Mouse (Mus musculus) brain, adult 2 months (tissue): ENCODE results near the gene Asb16.
A peak's percentile ranks its signal among the peaks of the same experiment; 100 is the strongest.

Source experiments
- DNase-seq: peaks from one replicate; pipeline ENCODE4 v3.0.0; 2011; ENCODE audit warnings: low read depth, low spot score

Asb16 gene

DNA sequence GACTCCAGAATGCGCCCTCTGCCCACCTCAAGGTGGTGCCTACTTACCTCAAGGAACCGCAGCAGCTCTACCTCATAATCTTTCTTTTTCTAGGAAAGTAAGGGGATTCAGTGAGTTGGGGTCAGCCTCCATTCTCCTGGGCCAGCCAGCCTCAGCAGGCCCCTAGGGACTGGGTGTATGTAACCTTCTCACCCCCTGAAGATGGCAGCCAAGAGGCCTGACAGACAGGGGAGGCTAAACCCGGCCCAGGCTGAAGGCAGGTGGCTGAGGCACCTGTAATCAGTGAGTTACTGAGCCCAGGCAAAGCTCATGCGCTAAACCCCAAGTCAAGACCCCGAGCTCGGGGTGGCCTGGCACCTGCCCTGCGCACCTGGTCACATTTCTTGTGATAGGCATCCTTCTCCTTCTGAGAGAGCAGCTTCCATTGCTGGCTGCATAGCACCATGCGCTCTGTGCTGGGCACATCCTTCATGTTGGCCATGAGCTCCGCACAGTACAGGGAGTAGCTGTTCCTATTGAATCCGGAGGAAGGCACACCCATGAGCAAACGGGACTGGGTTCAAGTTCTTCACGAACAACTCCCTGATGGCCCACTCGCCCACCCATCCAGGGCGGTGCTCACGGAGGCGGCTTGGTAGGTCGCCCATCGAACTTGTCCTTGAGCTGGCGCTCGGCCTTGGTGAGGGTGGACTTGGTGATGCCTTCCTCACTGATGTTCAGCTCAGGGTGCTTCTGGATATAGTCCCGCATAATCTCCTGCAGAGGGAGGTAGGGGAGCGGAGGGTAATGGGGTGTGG lies 41.5 kb downstream of the Asb16 start:
- no peak for DNase-seq

DNA sequence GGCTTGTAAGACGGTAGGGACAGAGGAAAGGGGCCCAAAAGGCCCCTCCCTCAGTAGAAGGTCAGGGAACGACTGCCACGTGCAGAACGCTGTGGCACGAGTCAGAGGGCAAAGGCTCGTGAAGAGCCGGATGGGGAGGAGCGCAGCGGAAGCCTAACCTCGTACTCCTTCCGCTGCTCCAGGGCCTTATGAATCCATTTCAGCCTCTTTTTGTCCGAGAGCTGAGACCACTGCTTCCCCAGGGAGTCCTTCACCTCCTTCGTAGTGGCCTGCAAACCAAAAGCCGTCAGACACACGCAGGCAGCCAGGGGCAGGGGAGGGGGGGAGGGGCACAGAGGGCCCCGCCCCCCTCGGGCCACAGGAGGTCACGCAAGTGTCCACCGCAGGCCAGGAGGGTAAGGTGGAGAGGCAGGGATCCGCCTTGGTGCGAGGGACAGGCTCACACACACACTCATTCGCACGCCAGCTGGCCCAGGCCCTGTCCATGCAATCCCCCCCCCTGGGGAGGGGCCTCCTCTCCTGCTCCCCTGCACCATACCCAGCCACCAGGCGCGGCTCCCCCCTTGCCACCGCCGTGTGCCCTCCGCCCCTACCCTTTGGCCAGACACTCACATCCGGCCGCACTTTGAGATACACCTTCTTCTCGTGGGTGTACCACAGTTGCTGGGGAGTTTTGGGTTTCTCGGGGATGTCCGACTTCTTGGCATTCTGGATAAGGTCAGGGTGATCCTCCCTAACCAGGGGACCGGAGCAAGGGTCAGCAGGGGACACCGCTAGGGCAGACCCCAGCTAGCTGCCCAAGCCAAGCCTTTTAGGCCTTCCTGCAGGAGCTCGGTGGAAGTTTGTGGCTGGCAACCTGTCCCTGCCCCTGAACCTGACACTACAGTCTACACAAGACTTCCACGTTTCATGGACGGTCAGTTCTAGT lies 42.5 kb downstream of the Asb16 start:
- DNase-seq, result no peak

DNA sequence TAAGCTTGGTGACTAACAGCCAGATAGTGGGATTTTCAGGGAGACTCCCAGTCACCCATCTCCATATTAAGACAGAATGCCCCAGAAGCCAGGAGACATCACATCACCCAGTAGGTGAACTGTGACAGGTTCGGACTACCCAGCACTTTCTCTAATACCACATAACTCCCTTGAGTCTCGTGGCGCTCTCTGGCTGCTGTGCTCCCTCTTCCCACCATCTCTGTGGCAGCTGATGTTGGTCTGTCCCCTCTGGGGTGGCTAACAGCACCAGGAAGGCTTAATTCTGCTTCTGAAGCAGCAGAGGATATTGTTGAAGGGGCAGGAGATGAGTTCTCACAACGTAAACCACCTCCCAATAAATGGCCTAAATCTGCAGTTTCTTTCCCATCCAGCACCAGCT lies 43.4 kb downstream of the Asb16 start:
- no peak for DNase-seq

DNA sequence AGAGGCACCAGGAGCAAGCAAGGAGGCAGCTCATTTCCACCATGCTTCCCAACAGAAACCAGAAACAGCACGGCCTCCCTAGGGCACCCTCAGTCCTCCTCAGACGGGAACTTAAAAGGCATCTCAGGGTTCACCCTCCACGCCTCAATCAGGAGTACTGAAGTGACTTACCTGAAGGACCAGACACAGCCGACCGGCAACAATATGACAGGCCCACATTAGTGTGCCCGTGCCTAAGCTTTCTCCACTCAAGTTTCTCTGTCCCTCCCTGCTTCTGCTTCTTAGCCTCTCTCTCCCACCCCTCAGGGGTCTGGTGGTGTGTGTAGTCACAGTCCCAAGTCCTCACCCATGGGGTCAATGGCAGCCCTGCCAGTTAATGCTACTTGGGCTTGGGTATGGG lies 44.0 kb downstream of the Asb16 start:
- DNase-seq, result no peak

DNA sequence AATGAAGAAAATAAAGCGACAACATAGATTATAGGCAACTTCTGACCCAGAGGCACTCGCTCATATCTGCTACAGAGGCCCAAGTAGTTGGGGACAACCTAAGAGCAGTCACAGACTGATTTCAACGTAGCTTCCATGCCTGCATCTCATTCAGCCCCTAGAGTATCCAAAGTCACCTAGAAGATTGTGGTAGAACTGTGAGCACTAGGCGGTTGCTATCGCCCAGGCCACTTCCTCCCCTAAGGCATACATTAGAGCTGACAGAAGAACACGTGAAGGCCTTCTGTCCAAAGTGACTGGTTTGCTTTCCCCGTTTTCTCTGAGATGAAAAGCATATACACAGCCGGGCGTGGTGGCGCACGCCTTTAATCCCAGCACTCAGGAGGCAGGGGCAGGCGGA lies 45.8 kb downstream of the Asb16 start:
- no peak for DNase-seq

DNA sequence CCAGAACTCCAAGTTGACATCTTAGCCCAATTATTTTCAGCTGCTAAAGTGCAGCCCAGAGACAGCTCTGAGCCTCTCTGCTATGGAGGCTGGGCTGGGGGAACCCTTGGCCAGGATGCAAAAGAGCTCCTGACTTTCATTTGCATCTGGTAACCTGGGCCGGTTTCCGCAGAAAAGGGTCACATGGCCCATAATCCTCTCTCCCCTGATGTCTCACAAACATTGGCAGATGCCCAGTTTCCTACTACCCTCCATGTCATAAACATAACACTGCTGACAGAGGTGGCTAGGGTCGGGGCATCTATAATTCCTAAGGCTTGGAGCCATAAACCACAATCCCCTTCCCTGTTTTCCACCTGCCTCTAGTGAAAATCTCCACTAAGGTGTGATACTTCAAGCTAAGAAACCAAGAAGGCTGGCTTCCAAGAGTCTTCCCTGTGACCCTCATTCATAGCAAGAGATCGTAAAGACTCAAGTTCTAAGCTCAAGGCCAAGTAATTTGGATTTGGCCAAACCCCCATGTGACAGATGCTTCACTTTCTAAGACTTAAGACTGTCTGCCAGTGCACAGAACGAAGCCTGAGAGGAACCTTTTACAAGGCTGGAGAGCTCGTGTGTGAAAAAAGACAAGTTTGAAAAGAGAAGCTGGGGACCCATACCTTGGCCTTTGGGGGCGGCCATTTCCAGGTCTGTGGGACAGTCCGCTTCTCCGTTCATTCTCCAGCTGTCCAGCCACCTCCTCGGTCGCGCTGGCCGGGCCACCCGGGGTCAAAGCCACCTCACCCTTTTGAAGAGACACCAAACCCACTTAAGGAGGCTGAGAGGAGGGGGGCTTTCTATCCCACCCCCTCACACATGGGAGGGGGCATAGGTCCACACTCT lies 47.4 kb downstream of the Asb16 start:
- peak; percentile 50 for DNase-seq

DNA sequence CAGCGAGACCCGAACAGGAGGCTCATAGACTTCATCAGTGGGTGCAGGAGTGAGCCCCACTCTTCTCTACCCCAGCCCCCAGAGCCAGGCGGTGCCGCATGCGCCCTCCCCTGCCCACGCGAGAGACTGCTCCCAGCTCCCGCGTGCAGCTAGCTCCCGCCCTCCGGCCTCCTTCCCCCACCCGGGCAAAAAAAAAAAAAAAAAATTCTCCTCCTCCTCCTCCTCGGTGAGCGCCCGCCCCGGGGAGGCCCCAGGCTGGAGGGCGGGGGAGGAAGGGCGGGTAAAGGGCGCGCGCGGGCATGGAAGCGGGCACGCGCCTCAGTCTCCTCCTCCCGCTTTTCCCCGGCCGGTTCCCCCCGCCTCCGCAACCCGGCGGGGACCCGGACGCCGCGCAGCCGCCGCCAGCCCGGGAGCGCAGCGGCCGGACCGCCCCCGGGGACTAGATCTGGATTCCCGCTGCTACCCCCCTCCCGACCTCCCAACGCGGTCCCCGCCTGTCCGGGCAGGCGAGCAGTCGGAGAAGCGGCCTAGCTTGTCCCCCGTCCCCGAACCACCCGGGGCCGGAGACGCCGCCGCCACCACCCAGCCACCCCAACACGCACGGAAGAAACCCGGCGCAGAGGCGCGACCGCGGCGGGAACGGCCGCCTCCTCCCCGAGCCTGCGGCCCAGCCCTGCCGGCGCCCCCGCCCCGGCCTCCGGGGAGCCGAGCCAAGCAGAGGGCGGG lies 48.2 kb downstream of the Asb16 start:
- DNase-seq, result peak; percentile 93

DNA sequence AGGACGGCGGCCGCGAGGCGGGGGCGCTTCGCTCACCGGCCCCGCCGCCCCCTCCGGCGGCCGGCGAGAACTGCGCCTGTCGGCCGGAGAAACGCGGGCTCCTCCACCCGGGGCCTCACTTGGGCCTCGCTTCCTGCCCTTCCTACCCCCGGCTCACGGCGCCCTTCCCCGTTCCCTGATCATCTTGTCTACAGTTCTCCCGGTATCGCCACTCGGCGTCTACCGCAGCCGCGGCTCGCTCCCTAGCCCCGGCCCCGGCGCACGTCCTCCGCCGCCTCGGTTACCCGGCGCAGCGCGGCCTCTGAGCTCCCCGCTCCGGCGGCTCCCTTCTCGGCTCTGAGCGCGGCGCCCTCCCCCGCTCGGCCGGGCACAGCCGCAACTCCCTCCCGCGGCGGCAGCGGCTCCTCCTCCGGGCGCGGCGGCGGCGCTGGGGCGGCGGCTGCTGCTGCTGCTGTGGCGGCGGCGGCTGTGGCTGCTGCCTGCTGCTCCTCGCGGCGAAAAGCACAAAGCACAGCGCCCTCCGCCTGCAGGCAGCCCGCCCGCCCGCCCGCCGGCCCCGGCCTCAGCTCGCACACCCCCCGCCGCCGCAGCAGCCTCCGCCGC lies 48.9 kb downstream of the Asb16 start:
- peak; percentile 76 for DNase-seq

DNA sequence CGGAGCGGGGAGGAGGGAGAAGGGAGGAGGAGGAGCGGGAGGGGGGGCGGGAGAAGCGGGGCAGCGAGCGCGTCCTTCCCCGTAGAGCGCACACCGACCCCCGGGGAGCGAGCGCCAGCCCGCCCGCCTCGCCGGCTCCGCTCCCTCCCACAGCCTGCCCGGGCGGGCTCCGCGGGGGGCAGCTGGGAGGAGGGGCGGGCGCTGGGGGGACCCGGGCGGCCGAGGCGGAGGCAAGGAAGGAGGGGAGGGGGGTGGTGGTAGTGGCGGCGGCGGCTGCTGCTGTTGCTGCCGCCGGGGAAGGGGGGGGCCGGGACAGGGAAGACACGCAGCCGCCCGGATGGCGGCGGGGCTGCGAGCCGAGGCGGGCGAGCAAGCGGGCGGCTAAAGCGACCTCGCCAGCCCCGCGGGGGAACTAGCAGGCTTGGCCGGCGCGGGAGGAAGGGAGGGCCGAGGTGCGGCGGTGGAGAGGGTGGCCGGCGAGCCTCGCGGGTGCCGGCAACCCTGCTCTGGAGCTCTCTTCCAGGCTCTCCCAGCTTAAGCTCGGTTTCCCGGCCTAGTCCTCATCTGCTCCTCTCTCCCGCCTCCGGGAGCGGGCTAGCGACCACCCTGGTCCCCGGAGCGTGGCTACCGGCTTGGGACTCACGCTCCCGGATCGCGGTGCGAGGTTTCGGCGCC lies 49.5 kb downstream of the Asb16 start:
- peak; percentile 79 for DNase-seq

DNA sequence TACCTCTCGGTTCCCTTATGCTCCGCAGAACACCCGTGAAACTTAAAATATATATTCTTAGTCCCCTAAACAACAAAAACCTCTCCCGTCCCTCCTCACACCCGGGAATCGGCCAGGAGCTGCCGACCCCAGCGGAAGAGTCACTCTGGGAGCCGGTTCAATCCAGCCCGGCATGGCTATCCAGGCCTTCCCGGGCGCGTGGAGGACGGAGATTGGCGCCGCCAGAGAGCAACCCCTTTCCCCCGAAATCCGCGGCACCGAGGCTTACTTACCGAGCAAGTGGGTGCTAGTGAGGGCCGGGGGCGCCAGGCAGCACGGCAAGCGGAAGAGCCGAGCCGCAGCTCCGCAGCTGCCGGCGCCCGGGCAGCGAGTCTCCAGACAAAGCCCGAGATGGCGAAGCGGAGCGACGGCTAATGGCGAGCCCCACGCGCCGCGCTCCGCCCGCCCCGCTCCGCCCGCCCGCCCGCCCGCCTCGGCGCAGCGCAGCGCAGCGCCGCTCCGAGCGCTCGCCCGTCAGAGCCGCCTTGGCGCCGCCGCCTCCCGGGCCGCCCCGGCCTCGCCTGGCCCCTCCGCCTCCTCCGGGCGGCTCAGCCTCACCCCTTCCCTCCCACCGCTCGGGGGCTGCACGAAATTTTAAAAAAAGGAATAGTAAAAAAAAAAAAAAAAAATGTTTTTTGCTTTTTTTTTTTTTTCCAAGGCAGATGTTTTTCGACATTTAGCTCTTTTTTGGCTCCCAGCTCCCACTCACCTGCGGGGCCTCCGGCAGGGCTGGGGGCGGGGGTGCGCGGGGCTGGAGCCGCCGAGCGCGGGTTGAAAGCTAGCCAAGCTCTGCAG lies 50.2 kb downstream of the Asb16 start:
- peak; percentile 79 for DNase-seq

DNA sequence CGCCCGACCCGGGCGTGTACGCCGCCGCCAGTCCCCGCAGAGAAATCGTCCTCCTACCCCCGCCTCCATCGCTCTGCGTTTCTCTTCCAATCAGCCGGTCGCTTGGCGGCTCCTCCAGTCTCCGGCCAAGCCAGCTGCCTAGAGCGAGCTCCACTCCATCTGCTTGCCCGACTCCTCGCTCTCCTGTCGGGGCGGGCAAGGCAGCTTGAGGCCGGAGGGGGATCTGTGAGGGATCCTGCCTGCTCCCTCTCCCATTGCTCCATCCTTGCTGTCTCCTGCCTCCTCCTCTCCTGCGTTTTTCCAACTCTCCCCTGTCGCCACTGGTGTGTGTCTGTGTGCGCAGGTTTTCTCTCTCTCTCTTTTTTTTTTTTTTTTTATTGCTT lies 50.9 kb downstream of the Asb16 start, which contains the start of gene Ubtf:
Gene Ubtf, minus strand, starts transcription at position 333 of the 383 bp plus-strand sequence.
- DNase-seq, result peak; percentile 97

DNA sequence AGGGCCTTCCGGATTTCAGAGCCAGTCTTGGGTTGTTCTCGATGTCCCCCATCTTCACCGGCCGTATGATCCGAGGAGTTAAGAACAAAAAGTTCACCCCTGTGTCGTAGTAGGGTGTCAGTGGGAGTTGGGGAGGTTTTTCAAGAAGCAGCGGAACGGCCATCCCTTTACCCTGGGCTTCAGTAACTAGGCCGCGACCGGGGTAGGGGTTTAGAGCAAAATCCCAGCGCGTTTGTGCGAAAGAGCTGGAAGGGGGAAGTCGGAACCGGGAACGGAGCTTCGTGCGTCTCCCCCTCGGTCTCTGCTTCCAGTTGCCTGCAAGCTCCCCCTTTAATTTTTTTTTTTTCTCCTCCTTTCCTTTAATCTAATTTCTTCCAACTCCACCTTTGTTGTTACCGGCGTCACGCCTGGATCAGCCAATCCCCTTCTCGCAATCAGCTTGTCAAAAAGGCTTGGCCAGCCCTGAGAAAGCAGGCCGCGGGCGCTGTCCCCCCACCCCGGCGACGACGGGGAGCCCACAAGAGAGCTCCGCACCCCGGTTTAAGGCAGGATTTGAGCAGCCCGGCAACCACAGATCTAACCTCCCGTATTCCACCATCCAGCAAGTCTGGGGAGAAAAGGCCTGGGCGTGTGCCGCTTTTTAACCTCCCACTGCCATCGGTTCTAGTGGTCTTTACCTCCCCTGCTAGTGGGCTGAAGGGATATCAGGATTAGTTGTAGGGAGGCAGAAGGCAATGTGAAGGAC lies 51.6 kb downstream of the Asb16 start:
- DNase-seq, result peak; percentile 99

DNA sequence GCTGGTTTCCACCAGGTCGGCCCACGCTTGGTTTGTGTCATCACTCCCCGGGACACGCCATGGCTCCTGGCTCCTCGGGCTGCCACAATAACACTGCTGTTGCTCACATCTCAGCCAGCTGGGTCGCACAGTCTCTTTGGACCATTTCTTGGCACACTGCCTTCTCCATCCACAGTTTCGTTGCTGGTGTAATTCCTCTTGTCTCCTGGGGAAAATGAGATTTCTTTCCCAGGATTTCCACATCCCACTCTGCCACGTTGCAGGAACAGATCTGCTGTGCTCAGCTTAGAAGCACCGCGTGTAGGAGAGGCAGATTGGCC lies 52.1 kb downstream of the Asb16 start:
- peak; percentile 93 for DNase-seq

DNA sequence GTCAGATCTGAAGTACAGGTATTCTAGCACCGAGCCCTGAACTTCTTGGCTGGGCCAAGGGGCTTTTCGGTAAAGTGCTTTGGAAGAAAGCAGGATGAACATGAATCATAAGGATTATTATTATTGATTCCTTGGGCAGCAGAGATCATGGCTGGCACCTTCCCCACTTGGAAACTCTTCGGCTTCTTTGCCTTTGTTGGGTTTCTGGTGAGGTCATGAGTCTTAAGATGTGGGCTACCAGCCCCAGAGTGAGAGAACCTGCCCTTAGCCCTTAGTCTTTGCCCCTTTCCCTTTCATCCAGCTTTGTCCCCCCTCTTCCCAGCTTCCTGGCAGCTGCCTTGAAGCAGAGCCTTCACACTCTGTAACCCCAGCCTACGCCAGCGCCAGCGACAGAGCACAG lies 53.4 kb downstream of the Asb16 start:
- no peak for DNase-seq

DNA sequence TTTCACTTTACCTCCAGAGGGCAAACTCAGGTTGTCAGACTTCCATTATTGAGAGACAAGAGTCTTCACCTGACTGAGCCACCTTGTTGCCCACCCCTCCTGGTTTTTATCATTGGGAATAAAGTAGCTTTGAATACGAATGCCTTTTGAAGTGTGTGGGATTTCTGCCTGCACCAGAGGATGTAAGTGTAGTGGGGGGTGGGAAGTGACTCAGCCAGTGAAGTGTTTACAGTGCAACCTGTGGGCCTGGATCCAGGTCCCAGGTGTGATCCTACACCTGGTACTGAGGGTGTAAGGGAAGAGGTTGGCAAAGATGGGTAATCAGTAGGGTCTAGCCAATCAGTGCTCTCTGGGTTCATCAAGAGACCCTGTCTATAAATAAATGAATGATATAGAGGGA lies 55.0 kb downstream of the Asb16 start:
- DNase-seq, result no peak

DNA sequence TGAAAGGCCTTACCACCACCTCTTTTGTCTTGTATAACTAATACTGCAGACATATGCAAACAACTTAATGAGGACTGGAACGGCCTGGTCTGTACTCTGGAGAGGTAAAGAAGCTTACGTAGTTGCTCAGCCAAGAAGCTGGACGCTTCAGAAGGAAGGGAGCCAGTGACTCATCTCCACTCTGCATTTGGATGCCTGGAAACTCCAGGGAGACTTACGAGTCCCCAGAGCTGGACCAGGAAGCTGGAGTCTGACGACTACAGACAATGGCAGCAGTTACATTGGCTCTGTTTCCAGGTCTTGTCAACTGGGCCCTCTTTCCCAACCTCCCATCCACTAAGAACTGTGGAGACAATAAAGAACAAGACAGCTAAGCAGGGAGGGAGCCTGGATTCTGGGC lies 58.7 kb downstream of the Asb16 start:
- DNase-seq, result peak; percentile 53

DNA sequence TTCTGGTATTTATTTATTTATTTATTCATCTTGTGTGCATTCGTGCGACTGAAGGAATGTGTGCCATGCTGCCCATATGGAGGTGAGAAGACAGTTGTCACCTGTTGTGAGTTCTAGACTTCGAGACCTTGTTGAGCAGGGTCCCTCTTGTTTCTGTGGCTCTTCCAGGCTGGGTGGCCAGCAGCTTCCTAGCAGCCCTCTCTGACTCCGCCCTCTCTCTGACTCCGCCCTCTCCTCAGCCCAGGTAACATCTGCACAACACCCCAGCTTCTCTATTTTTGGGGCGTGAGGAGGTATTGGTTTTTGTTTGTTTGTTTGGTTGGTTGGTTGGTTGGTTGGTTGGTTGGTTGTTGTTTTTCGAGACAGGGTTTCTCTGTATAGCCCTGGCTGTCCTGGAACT lies 59.3 kb downstream of the Asb16 start:
- DNase-seq, result no peak
